Mouse (Mus musculus) liver, postnatal 0 days (tissue): ENCODE results near the gene Crybg3.

Experiments used
- CTCF ChIP-seq: sonication (generic); IDR thresholded peaks from 2 replicates; pipeline ENCODE4 v1.5.1; 2016; ENCODE audit warnings: antibody characterized with exemption, low read depth
- EP300 ChIP-seq: IDR thresholded peaks from 2 replicates; pipeline ENCODE4 v1.6.1; 2016; ENCODE audit warnings: antibody characterized with exemption, low read depth, mild to moderate bottlenecking

DNA sequence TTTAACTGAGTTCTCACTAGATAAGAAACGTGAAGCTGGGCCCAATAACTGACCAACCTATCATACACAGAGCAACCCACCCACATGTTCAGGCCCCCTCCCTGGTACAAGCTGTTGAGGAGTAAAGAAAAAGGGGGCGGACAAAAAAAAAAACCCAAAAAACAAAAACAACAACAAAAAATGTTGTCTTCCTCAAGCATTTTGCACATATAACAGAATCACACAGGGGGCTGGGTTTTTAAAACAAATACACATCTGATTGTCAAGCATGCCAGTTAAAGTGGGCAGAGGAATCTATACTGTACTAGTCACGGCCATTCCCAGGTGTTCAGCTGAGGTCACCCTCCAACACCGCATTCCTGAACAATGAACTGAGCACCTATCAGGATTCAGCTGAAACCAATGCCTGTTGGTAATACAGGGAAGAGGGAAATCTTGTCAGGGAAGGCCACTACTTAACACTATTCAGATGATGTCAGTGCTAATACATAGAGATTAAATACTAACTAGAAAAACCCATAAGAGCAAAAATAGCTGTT, 15.0 kb downstream of the Crybg3 start:
- TF ChIP-seq CTCF (no peak), EP300 (no peak)
